23 mouse cellular contexts compared by ENCODE assay signal in the genomic region with DNA sequence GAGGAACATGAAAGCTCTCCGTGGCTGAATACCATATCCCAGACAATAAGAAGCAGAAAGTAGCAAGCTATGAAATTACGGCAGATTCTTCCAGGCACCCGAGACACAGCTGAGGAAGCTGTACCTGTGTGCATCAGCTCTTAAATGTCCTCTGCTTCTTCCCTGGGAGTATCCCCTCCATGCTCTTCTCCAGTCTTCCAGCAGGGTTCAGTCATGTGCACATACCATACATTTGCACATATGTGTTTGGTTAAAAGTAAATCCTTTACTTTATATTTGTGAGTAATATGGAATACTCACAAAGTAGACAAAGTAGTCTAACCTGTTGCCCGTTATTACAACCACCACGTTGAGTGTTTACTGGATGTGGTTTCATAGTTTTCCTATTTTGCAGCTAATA. TPM values are rescaled to one million over a fixed set of nuclear protein-coding genes. Genes with fewer than 3 reads are reported as not detected.
"Had no signal": no experiment of that assay in that cellular context is flagged by ENCODE, and none has a peak within 500 bp of the region (broad histone marks: within the 10 kb centered on the region; RNA-seq: fewer than 3 reads in every experiment).

No protein-coding gene starts in this region.

- DNase-seq: kidney, adult 2 months; kidney, postnatal 36 days; lung, postnatal 4 days; right cerebral cortex, postnatal 14 days; thymus, postnatal 36 days had no signal

- H3K9me3 ChIP-seq: limb, embryonic 15.5 days; liver, embryonic 12.5 days; lung, embryonic 15.5 days; midbrain, embryonic 15.5 days; neural tube, embryonic 13.5 days; stomach, embryonic 15.5 days had no signal

- H3K4me1 ChIP-seq: limb, embryonic 15.5 days; stomach, embryonic 15.5 days had no signal

- H3K4me2 ChIP-seq: limb, embryonic 15.5 days; liver, embryonic 12.5 days; lung, embryonic 15.5 days; midbrain, embryonic 11.5 days; midbrain, embryonic 15.5 days; neural tube, embryonic 13.5 days; stomach, embryonic 15.5 days had no signal

- H3K4me3 ChIP-seq: limb, embryonic 15.5 days; liver, embryonic 12.5 days; lung, embryonic 15.5 days; midbrain, embryonic 15.5 days; neural tube, embryonic 13.5 days; stomach, embryonic 15.5 days had no signal

- ATAC-seq: liver, embryonic 12.5 days; midbrain, embryonic 15.5 days had no signal

- H3K27ac ChIP-seq: limb, embryonic 15.5 days; liver, embryonic 12.5 days; lung, embryonic 15.5 days; midbrain, embryonic 15.5 days; neural tube, embryonic 13.5 days; stomach, embryonic 15.5 days had no signal

- H3K9ac ChIP-seq: limb, embryonic 15.5 days; liver, embryonic 12.5 days; lung, embryonic 15.5 days; midbrain, embryonic 15.5 days; neural tube, embryonic 13.5 days; stomach, embryonic 15.5 days had no signal

- H3K27me3 ChIP-seq: limb, embryonic 15.5 days; liver, embryonic 12.5 days; lung, embryonic 15.5 days; midbrain, embryonic 15.5 days; neural tube, embryonic 13.5 days; stomach, embryonic 15.5 days had no signal

RNA-seq across cellular contexts. Expression of a gene that starts 51.3 kb away (rescaled TPM):
- total RNA-seq: layer of hippocampus, adult 8-10 months; layer of hippocampus, postnatal 14 days; left cerebral cortex, adult 18-20 months; left cerebral cortex, postnatal 25 days; megakaryocyte, adult 5-6 weeks had no signal
- polyA plus RNA-seq: intestine, embryonic 14.5 days; kidney, adult 2 months; kidney, embryonic 16.5 days; limb, embryonic 11.5 days; limb, embryonic 15.5 days; liver, embryonic 12.5 days; liver, embryonic 16.5 days; lung, embryonic 15.5 days; midbrain, embryonic 11.5 days; midbrain, embryonic 15.5 days; neural tube, embryonic 13.5 days; spleen, adult 2 months; stomach, embryonic 15.5 days; thymus, postnatal 0 days had no signal
